Mouse (Mus musculus) mouse trophoblast stem cell (cell line): ENCODE measurements around the gene Slitrk3.
"Not testable (repeated sequence)": the region's sequence is repeated elsewhere in the genome, so short reads cannot be mapped to it uniquely, and the experiment has no call there.

Experiments
- in situ Hi-C, 2 experiments: fragments of 300-500 bp; cut with MseI, MboI; formaldehyde crosslinking; loops; 2 replicates in 1 of 2; 3 replicates in 1 of 2; pipeline ENCODE4 v1.15.1; 2025

Gene Slitrk3

GRCm38 (mm10) chr3:73057197-73057811 is at the start of gene Slitrk3:
Gene Slitrk3, minus strand, starts transcription at chr3:73057803.
- in situ Hi-C loops, result no loop called here

- in situ Hi-C loops, result not testable (repeated sequence)
These were observed 36.8 kb upstream of the Slitrk3 start for GRCm38 (mm10) chr3:73094445-73094844.

GRCm38 (mm10) chr3:73084620-73085019 is 27.0 kb upstream of the Slitrk3 start:
- in situ Hi-C loops, result no loop called here

GRCm38 (mm10) chr3:73065823-73066755 is 8.5 kb upstream of the Slitrk3 start:
- in situ Hi-C loops, result no loop called here

GRCm38 (mm10) chr3:73058190-73058589 is 587 bp upstream of the Slitrk3 start:
- in situ Hi-C loops, result no loop called here

GRCm38 (mm10) chr3:73056492-73057196 is 959 bp downstream of the Slitrk3 start:
- in situ Hi-C loops, result no loop called here

GRCm38 (mm10) chr3:73056044-73056438 is 1.6 kb downstream of the Slitrk3 start:
- in situ Hi-C loops, result no loop called here

- in situ Hi-C loops, result no loop called here
These were observed 2.1 kb downstream of the Slitrk3 start for GRCm38 (mm10) chr3:73055399-73056043.

GRCm38 (mm10) chr3:73053451-73053931 is 4.1 kb downstream of the Slitrk3 start:
- in situ Hi-C loops, result no loop called here

GRCm38 (mm10) chr3:73046248-73046647 is 11.4 kb downstream of the Slitrk3 start:
- in situ Hi-C loops, result no loop called here

GRCm38 (mm10) chr3:73042256-73042655 is 15.3 kb downstream of the Slitrk3 start:
- in situ Hi-C loops, result no loop called here

GRCm38 (mm10) chr3:73006045-73006444 is 51.6 kb downstream of the Slitrk3 start:
- in situ Hi-C loops, result no loop called here

GRCm38 (mm10) chr3:73002933-73003696 is 54.5 kb downstream of the Slitrk3 start:
- in situ Hi-C loops, result no loop called here

GRCm38 (mm10) chr3:72997517-72997916 is 60.1 kb downstream of the Slitrk3 start:
- in situ Hi-C loops, result no loop called here
